Comparison of ENCODE assay signal across 19 mouse cellular contexts in the genomic region with DNA sequence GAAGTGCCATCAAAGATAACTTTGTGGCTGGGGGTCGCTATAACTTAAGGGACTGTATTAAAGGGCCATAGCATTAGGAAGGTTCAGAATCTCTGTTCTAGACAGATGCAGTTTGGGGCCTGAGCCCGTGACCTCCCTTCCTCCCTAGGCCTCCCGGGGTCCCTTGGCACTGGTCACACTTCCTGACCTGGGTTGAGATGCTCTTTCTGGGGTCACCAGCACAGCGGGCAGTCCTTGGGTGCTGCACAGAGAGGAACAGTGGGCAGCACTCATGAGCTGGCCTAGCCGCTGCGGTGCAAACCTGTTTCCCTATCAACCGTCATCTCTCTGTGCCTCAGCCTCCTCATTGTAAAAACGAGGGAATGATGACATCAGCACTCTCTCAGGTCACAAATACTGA.
DNase-seq lines count a peak whose midpoint lies in the region; ATAC-seq and TF ChIP-seq lines count a peak whose summit lies in the region.
"Had no signal": no experiment of that assay in that cellular context is flagged by ENCODE, and none has a peak within 500 bp of the region (broad histone marks: within the 10 kb centered on the region; RNA-seq: fewer than 3 reads in every experiment).

No protein-coding gene starts in this region.

- H3ac ChIP-seq in myocyte (ENCODE audit: control insufficient read depth, insufficient read length): no peak overlapping the region

- H3K36me3 ChIP-seq in embryonic facial prominence, embryonic 13.5 days: no peaks in the 10 kb centered on the region
- H3K36me3 ChIP-seq in embryonic facial prominence, embryonic 10.5 days (replicated peaks): no peaks in the 10 kb centered on the region
- no peaks in the 10 kb centered on the region for H3K36me3 ChIP-seq in heart, embryonic 11.5 days (ENCODE audit: control insufficient read depth, insufficient read depth, low read length)
- H3K36me3 ChIP-seq in myocyte (ENCODE audit: control insufficient read depth, insufficient read depth): no peaks in the 10 kb centered on the region
- no peaks in the 10 kb centered on the region for H3K36me3 ChIP-seq in forebrain, embryonic 16.5 days (ENCODE audit: control insufficient read depth, insufficient read depth)
- H3K36me3 ChIP-seq: embryonic facial prominence, embryonic 12.5 days; embryonic facial prominence, embryonic 15.5 days; forebrain, embryonic 15.5 days had no signal

- no peak overlapping the region for H3K9ac ChIP-seq in embryonic facial prominence, embryonic 13.5 days
- H3K9ac ChIP-seq in heart, embryonic 11.5 days (ENCODE audit: low read depth, low read length): no peak overlapping the region
- no peak overlapping the region for H3K9ac ChIP-seq in forebrain, embryonic 16.5 days (replicated peaks; ENCODE audit: low read depth, low read length)
- H3K9ac ChIP-seq: embryonic facial prominence, embryonic 12.5 days; embryonic facial prominence, embryonic 15.5 days; forebrain, embryonic 15.5 days had no signal

- no peak for TF ChIP-seq POLR2A in myocyte (IDR thresholded peaks at IDR 0.05; ENCODE audit: insufficient read length, low read depth)

- H3K4me3 ChIP-seq in embryonic facial prominence, embryonic 13.5 days: no peak overlapping the region
- no peak overlapping the region for H3K4me3 ChIP-seq in embryonic facial prominence, embryonic 10.5 days
- no peak overlapping the region for H3K4me3 ChIP-seq in heart, embryonic 11.5 days (ENCODE audit: low read depth, low read length)
- H3K4me3 ChIP-seq in myocyte: no peak overlapping the region
- H3K4me3 ChIP-seq in forebrain, embryonic 16.5 days (replicated peaks; ENCODE audit: low read length): no peak overlapping the region
- H3K4me3 ChIP-seq: embryonic facial prominence, embryonic 12.5 days; embryonic facial prominence, embryonic 15.5 days; forebrain, embryonic 13.5 days; forebrain, embryonic 15.5 days had no signal

- DNase-seq in embryonic facial prominence, embryonic 10.5 days (ENCODE audit: low spot score): no peak
- peak; percentile 90 for DNase-seq in heart, adult 11 months
- DNase-seq: adrenal gland, adult 2 months; adrenal gland, postnatal 10 days; adrenal gland, postnatal 25 days; cerebellum, adult 11-12 months; cerebellum, adult 2 months; cerebellum, adult 9-11 months; cerebellum, postnatal 14 days; cerebellum, postnatal 36 days; embryo, embryonic 11 days had no signal

- WGBS in embryonic facial prominence, embryonic 13.5 days: 89% methylated on average over 8 of the region's 8 CpGs
- 87% methylated on average over 8 of the region's 8 CpGs for WGBS in embryonic facial prominence, embryonic 10.5 days
- WGBS in heart, embryonic 11.5 days (ENCODE audit: insufficient replicate concordance): 82% methylated on average over 8 of the region's 8 CpGs
- WGBS in forebrain, embryonic 16.5 days: 90% methylated on average over 8 of the region's 8 CpGs

- H3K27ac ChIP-seq in embryonic facial prominence, embryonic 13.5 days: peak overlapping the region; percentile 71; the same call in 1 of the 2 replicates
- no peak overlapping the region for H3K27ac ChIP-seq in embryonic facial prominence, embryonic 10.5 days (replicated peaks)
- H3K27ac ChIP-seq in heart, embryonic 11.5 days (ENCODE audit: low read depth, low read length): no peak overlapping the region
- H3K27ac ChIP-seq in forebrain, embryonic 16.5 days (ENCODE audit: low read length): no peak overlapping the region
- H3K27ac ChIP-seq: forebrain, embryonic 13.5 days; forebrain, embryonic 15.5 days had no signal

- no peaks in the 10 kb centered on the region for H3K79me2 ChIP-seq in myocyte (ENCODE audit: control insufficient read depth, insufficient read depth)

- H3K4me2 ChIP-seq in embryonic facial prominence, embryonic 13.5 days: no peak overlapping the region
- H3K4me2 ChIP-seq in heart, embryonic 11.5 days: no peak overlapping the region
- H3K4me2 ChIP-seq in myocyte (ENCODE audit: low read depth): peak overlapping the region; percentile 72
- H3K4me2 ChIP-seq in forebrain, embryonic 16.5 days (ENCODE audit: low read length): no peak overlapping the region
- H3K4me2 ChIP-seq: embryonic facial prominence, embryonic 12.5 days; embryonic facial prominence, embryonic 15.5 days; forebrain, embryonic 13.5 days; forebrain, embryonic 15.5 days had no signal

- H3K4me1 ChIP-seq in embryonic facial prominence, embryonic 13.5 days: peaks cover 55% of the 10 kb centered on the region
- H3K4me1 ChIP-seq in embryonic facial prominence, embryonic 10.5 days: peaks cover 51% of the 10 kb centered on the region
- H3K4me1 ChIP-seq in heart, embryonic 11.5 days (ENCODE audit: control insufficient read depth, insufficient read depth, low read length): peaks cover 28% of the 10 kb centered on the region; the same call in 1 of the 2 replicates
- peaks cover 35% of the 10 kb centered on the region for H3K4me1 ChIP-seq in forebrain, embryonic 16.5 days (replicated peaks; ENCODE audit: control insufficient read depth, insufficient read depth, low read length)

- no peaks in the 10 kb centered on the region for H3K27me3 ChIP-seq in embryonic facial prominence, embryonic 13.5 days
- no peaks in the 10 kb centered on the region for H3K27me3 ChIP-seq in embryonic facial prominence, embryonic 10.5 days (replicated peaks; ENCODE audit: low read depth, poor library complexity, severe bottlenecking)
- H3K27me3 ChIP-seq in heart, embryonic 11.5 days (ENCODE audit: control insufficient read depth, insufficient read depth, low read length): no peaks in the 10 kb centered on the region
- no peaks in the 10 kb centered on the region for H3K27me3 ChIP-seq in myocyte (ENCODE audit: control insufficient read depth, insufficient read depth, insufficient read length)
- no peaks in the 10 kb centered on the region for H3K27me3 ChIP-seq in forebrain, embryonic 16.5 days (replicated peaks; ENCODE audit: control insufficient read depth, insufficient read depth, low read length)
- H3K27me3 ChIP-seq: embryonic facial prominence, embryonic 12.5 days; embryonic facial prominence, embryonic 15.5 days; forebrain, embryonic 13.5 days; forebrain, embryonic 15.5 days had no signal

- no peaks in the 10 kb centered on the region for H3K9me3 ChIP-seq in embryonic facial prominence, embryonic 13.5 days
- no peaks in the 10 kb centered on the region for H3K9me3 ChIP-seq in embryonic facial prominence, embryonic 10.5 days
- H3K9me3 ChIP-seq in heart, embryonic 11.5 days (replicated peaks; ENCODE audit: control insufficient read depth, low read length): no peaks in the 10 kb centered on the region
- H3K9me3 ChIP-seq in forebrain, embryonic 16.5 days (ENCODE audit: control insufficient read depth, low read length): no peaks in the 10 kb centered on the region
- H3K9me3 ChIP-seq: embryonic facial prominence, embryonic 12.5 days; embryonic facial prominence, embryonic 15.5 days; forebrain, embryonic 13.5 days; forebrain, embryonic 15.5 days had no signal

- ATAC-seq in embryonic facial prominence, embryonic 13.5 days (ENCODE audit: insufficient number of reproducible peaks, insufficient read depth, low FRiP score, low TSS enrichment, low read depth): no peak
- no peak for ATAC-seq in heart, embryonic 11.5 days (replicated peaks; ENCODE audit: insufficient number of reproducible peaks, low FRiP score, low TSS enrichment)
- no peak for ATAC-seq in forebrain, embryonic 16.5 days
- ATAC-seq: forebrain, embryonic 13.5 days; forebrain, embryonic 15.5 days had no signal

TF ChIP-seq in myocyte, 11 proteins besides CTCF, POLR2A, EP300 and RAD21:
- TF ChIP-seq USF1 (IDR thresholded peaks at IDR 0.05; ENCODE audit: low read depth): no peak
- TF ChIP-seq MYOG (IDR thresholded peaks at IDR 0.05; ENCODE audit: control insufficient read depth in 1 of 3, insufficient read depth in 1 of 3, insufficient read length in 2 of 3, low read depth in 2 of 3): no peak
- TF ChIP-seq TCF3 (IDR thresholded peaks at IDR 0.05; ENCODE audit: insufficient read length, low read depth): no peak
- no peak for TF ChIP-seq E2F4 (IDR thresholded peaks at IDR 0.05; ENCODE audit: insufficient read depth)
- TF ChIP-seq CEBPB (IDR thresholded peaks at IDR 0.05; ENCODE audit: insufficient read depth, poor library complexity, severe bottlenecking): no peak
- TF ChIP-seq MAX (IDR thresholded peaks at IDR 0.05; ENCODE audit: low read depth): no peak
- TF ChIP-seq MYOD1 (IDR thresholded peaks at IDR 0.05; ENCODE audit: control insufficient read depth in 1 of 3, insufficient read length in 2 of 3, low read depth in 2 of 3): no peak
